Mouse (Mus musculus) neural tube, embryonic 14.5 days (tissue): Measurements from ENCODE around the gene Myl6b. TPM values are rescaled to one million over a fixed set of nuclear protein-coding genes. Genes with fewer than 3 reads are reported as not detected.

Experiments used
- ATAC-seq: fragments of 200-750 bp; cut with Nextera tagmentation; 2 replicates; pipeline ENCODE4 v1.8.0; 2017; ENCODE audit warnings: low read depth, mild to moderate bottlenecking, moderate TSS enrichment, moderate library complexity
- H3K27ac ChIP-seq: fragments of 300-500 bp; sonication (generic); 2 replicates; pipeline ENCODE4 v1.5.1; 2014; ENCODE audit warnings: low read depth, mild to moderate bottlenecking, control low read depth, low read length, moderate library complexity, mixed read lengths
- H3K27me3 ChIP-seq: fragments of 300-500 bp; sonication (generic); 2 replicates; pipeline ENCODE4 v1.6.1; 2014; ENCODE audit warnings: low read length; ENCODE audit not compliant: control insufficient read depth, insufficient read depth
- H3K36me3 ChIP-seq: fragments of 300-500 bp; sonication (generic); 2 replicates; pipeline ENCODE4 v1.6.1; 2014; ENCODE audit warnings: low read length, mixed read lengths; ENCODE audit not compliant: control insufficient read depth, insufficient read depth
- H3K4me1 ChIP-seq: fragments of 300-500 bp; sonication (generic); 2 replicates; pipeline ENCODE4 v1.6.1; 2014; ENCODE audit warnings: low read length; ENCODE audit not compliant: control insufficient read depth, insufficient read depth
- H3K4me2 ChIP-seq: fragments of 300-500 bp; sonication (generic); 2 replicates; pipeline ENCODE4 v1.6.1; 2014; ENCODE audit warnings: mild to moderate bottlenecking, low read depth, low read length, control low read depth
- H3K4me3 ChIP-seq: fragments of 300-500 bp; sonication (generic); 2 replicates; pipeline ENCODE4 v1.5.1; 2014; ENCODE audit warnings: low read depth, low read length, control low read depth, mixed read lengths
- H3K9ac ChIP-seq: fragments of 300-500 bp; sonication (generic); replicated peaks from 2 replicates; pipeline ENCODE4 v1.6.1; 2014; ENCODE audit warnings: low read depth, mild to moderate bottlenecking, control low read depth, low read length, mixed read lengths
- H3K9me3 ChIP-seq: fragments of 300-500 bp; sonication (generic); 2 replicates; pipeline ENCODE4 v1.6.1; 2016; ENCODE audit warnings: low read length; ENCODE audit not compliant: control insufficient read depth
- WGBS: fragments of 180-500 bp; shearing (Covaris S2); extraction: QIAGEN DNeasy Blood & Tissue Kit; methylation state at CpG from one replicate; pipeline ENCODE4 v1.1.7; 2014; 5-methylcytosine and 5-hydroxymethylcytosine counted together
- microRNA-seq: library from miRNA; unstranded; fragments of <30 nt; microRNA quantifications from one replicate; pipeline ENCODE4, GENCODE M21; 2016
- polyA plus RNA-seq: library from polyadenylated mRNA; unstranded; fragments of >200 nt; fragmentation: Nextera tagmentation; extraction: Ambion mirVana; gene quantifications from 2 replicates; pipeline ENCODE4 v1.2.1, GENCODE M21; 2014

Gene Myl6b
- polyA plus RNA-seq, 1 experiment from 2014 or later: 8.9 TPM

- WGBS: 2% methylated on average over 6 of the region's 6 CpGs
These were observed 43.2 kb downstream of the Myl6b start for GRCm38 (mm10) chr10:128455280-128455679.

GRCm38 (mm10) chr10:128454471-128454870 is 44.0 kb downstream of the Myl6b start:
- no peak overlapping the region for H3K27ac ChIP-seq
- 79% methylated on average over 3 of the region's 3 CpGs for WGBS
- ATAC-seq: no peak
- no peak overlapping the region for H3K4me2 ChIP-seq
- no peak overlapping the region for H3K4me3 ChIP-seq
- H3K27me3 ChIP-seq: no peaks in the 10 kb centered on the region
- no peak overlapping the region for H3K9ac ChIP-seq
- H3K36me3 ChIP-seq: no peaks in the 10 kb centered on the region
- H3K9me3 ChIP-seq: no peaks in the 10 kb centered on the region
- H3K4me1 ChIP-seq: no peaks in the 10 kb centered on the region

More at GRCm38 (mm10) chr10:128455280-128455679, 43.2 kb downstream of the Myl6b start:
- no peaks in the 10 kb centered on the region; the same call in 1 of the 2 replicates for H3K4me1 ChIP-seq
- no peaks in the 10 kb centered on the region for H3K36me3 ChIP-seq
- no peak overlapping the region for H3K27ac ChIP-seq
- no peaks in the 10 kb centered on the region for H3K27me3 ChIP-seq
- H3K4me3 ChIP-seq: no peak overlapping the region
- no peaks in the 10 kb centered on the region for H3K9me3 ChIP-seq
- ATAC-seq: no peak
- no peak overlapping the region for H3K9ac ChIP-seq
- H3K4me2 ChIP-seq: no peak overlapping the region

GRCm38 (mm10) chr10:128451014-128451413 is 47.5 kb downstream of the Myl6b start:
- H3K27me3 ChIP-seq: no peaks in the 10 kb centered on the region
- no peaks in the 10 kb centered on the region for H3K4me1 ChIP-seq
- no peak overlapping the region for H3K27ac ChIP-seq
- no peak overlapping the region for H3K9ac ChIP-seq
- H3K4me3 ChIP-seq: no peak overlapping the region
- H3K4me2 ChIP-seq: no peak overlapping the region
- WGBS: 88% methylated on average over 6 of the region's 6 CpGs
- H3K36me3 ChIP-seq: no peaks in the 10 kb centered on the region
- no peak for ATAC-seq
- no peaks in the 10 kb centered on the region for H3K9me3 ChIP-seq

- Histone ChIP-seq H3K27me3 (no peaks in the 10 kb centered on the region), H3K27ac (no peak overlapping the region), H3K4me1 (no peaks in the 10 kb centered on the region), H3K4me2 (no peak overlapping the region), H3K9me3 (no peaks in the 10 kb centered on the region), H3K4me3 (no peak overlapping the region), H3K9ac (no peak overlapping the region), H3K36me3 (peaks cover 10% of the 10 kb centered on the region; the same call in 1 of the 2 replicates)
- no peak for ATAC-seq
- 79% methylated on average over 4 of the region's 4 CpGs for WGBS
These were observed 53.1 kb downstream of the Myl6b start for GRCm38 (mm10) chr10:128445407-128445806.

- Histone ChIP-seq H3K9me3 (no peaks in the 10 kb centered on the region), H3K4me2 (no peak overlapping the region), H3K36me3 (peaks cover 20% of the 10 kb centered on the region), H3K27ac (no peak overlapping the region), H3K4me3 (no peak overlapping the region), H3K9ac (no peak overlapping the region), H3K27me3 (no peaks in the 10 kb centered on the region), H3K4me1 (no peaks in the 10 kb centered on the region)
- ATAC-seq: no peak
- WGBS: 79% methylated on average over 6 of the region's 6 CpGs
These were observed 54.1 kb downstream of the Myl6b start for GRCm38 (mm10) chr10:128444354-128444753.

Small RNA genes within 50 kb of the gene (microRNA-seq; reads per million reads assigned to microRNA genes)
- not detected for gene Mir6916
- gene Mir8105: not detected

Other genes with a start within 250 kb of the Myl6b start
- gene Apon, start 244.6 kb downstream of the Myl6b start, polyA plus RNA-seq: not detected in 2 replicates
- not detected in 2 replicates for gene Apof, start 230.0 kb downstream of the Myl6b start, polyA plus RNA-seq
- 21.0 and 23.1 TPM in 2 replicates for gene Stat2, start 228.1 kb downstream of the Myl6b start, polyA plus RNA-seq
- 0.18 and 0.29 TPM in 2 replicates for gene Il23a, start 199.9 kb downstream of the Myl6b start, polyA plus RNA-seq
- gene Pan2, start 195.3 kb downstream of the Myl6b start, polyA plus RNA-seq: 19.0 and 21.4 TPM in 2 replicates
- gene Cnpy2, start 176.2 kb downstream of the Myl6b start, polyA plus RNA-seq: 194 and 198 TPM in 2 replicates
- gene Cs, start 161.0 kb downstream of the Myl6b start, polyA plus RNA-seq: 281 and 297 TPM in 2 replicates
- gene Coq10a, start 129.7 kb downstream of the Myl6b start, polyA plus RNA-seq: 51.3 and 52.7 TPM in 2 replicates
- 11.6 and 14.0 TPM in 2 replicates for gene Ankrd52, start 121.6 kb downstream of the Myl6b start, polyA plus RNA-seq
- 0.44 TPM in 1 of 2 replicates, not detected in the other for gene Slc39a5, start 97.5 kb downstream of the Myl6b start, polyA plus RNA-seq
- 131 and 140 TPM in 2 replicates for gene Nabp2, start 87.2 kb downstream of the Myl6b start, polyA plus RNA-seq
- 64.5 and 71.2 TPM in 2 replicates for gene Rnf41, start 87.0 kb downstream of the Myl6b start, polyA plus RNA-seq
- gene Smarcc2, start 39.4 kb downstream of the Myl6b start, polyA plus RNA-seq: 179 and 205 TPM in 2 replicates
- gene Myl6, start 4.5 kb downstream of the Myl6b start, polyA plus RNA-seq: 831 and 835 TPM in 2 replicates
- 10.0 and 25.9 TPM in 2 replicates for gene Esyt1, start 27.2 kb upstream of the Myl6b start, polyA plus RNA-seq
- gene Zc3h10, start 49.1 kb upstream of the Myl6b start, polyA plus RNA-seq: 11.7 and 18.1 TPM in 2 replicates
- gene Rpl41, start 50.6 kb upstream of the Myl6b start, polyA plus RNA-seq: 2,344 and 2,479 TPM in 2 replicates
- 127 and 132 TPM in 2 replicates for gene Pa2g4, start 67.3 kb upstream of the Myl6b start, polyA plus RNA-seq
- gene Erbb3, start 91.0 kb upstream of the Myl6b start, polyA plus RNA-seq: 1.4 and 6.0 TPM in 2 replicates
- 454 and 493 TPM in 2 replicates for gene Rps26, start 128.1 kb upstream of the Myl6b start, polyA plus RNA-seq
- gene Ikzf4, start 147.3 kb upstream of the Myl6b start, polyA plus RNA-seq: 20.3 and 22.9 TPM in 2 replicates
- 13.1 and 14.6 TPM in 2 replicates for gene Suox, start 175.4 kb upstream of the Myl6b start, polyA plus RNA-seq
- gene Rab5b, start 197.6 kb upstream of the Myl6b start, polyA plus RNA-seq: 87.4 and 98.6 TPM in 2 replicates
- gene Pmel, start 205.5 kb upstream of the Myl6b start, polyA plus RNA-seq: 0.63 and 0.99 TPM in 2 replicates
- 8.6 and 15.9 TPM in 2 replicates for gene Cdk2, start 206.3 kb upstream of the Myl6b start, polyA plus RNA-seq
- 7.8 and 9.2 TPM in 2 replicates for gene Dgka, start 246.2 kb upstream of the Myl6b start, polyA plus RNA-seq
- 36.0 and 41.9 TPM in 2 replicates for gene Pym1, start 249.2 kb upstream of the Myl6b start, polyA plus RNA-seq